Mouse (Mus musculus) olfactory bulb, adult 2 months (tissue): ENCODE measurements around the gene Pxn.

Experiments used
- CTCF ChIP-seq: fragments of 200-500 bp; IDR thresholded peaks from 2 replicates; pipeline ENCODE4 v1.5.1; 2012; ENCODE audit warnings: low read depth, mild to moderate bottlenecking, low read length, moderate library complexity; ENCODE audit not compliant: insufficient read depth
- POLR2A ChIP-seq: fragments of 200-500 bp; IDR thresholded peaks from 2 replicates; pipeline ENCODE4 v1.6.1; 2012; ENCODE audit warnings: mild to moderate bottlenecking, low read depth, low read length, moderate library complexity; ENCODE audit not compliant: insufficient read depth

DNA sequence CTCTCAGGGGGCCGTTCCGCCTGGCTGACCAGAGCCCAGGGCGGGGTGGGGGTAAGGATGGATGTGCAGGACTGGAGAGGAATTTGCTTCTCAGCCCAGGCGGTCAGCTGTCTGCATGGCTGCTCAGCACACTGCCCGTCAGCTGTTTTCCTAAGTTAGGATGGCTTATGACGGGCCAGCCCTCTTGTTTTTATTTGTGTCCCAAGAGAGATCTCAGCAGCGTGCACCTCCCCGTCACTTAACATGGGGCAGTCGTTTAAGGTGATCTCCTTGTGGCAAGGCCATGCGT is 2.3 kb downstream of the Pxn start:
- no peak for TF ChIP-seq POLR2A
- TF ChIP-seq CTCF, result no peak
